Mouse (Mus musculus) kidney, embryonic 14.5 days (tissue): ENCODE data around the gene Ugcg. TPM values are rescaled to one million over a fixed set of nuclear protein-coding genes. Genes with fewer than 3 reads are reported as not detected.
A peak's percentile ranks its signal among the peaks of the same experiment; 100 is the strongest.

ENCODE experiments used
- ATAC-seq: fragments of 200-750 bp; cut with Nextera tagmentation; 2 replicates; pipeline ENCODE4 v1.8.0; 2017; ENCODE audit warnings: moderate number of reproducible peaks, mild to moderate bottlenecking, moderate TSS enrichment, moderate library complexity; ENCODE audit not compliant: low FRiP score, low TSS enrichment
- H3K27ac ChIP-seq: fragments of 300-500 bp; sonication (generic); 2 replicates; pipeline ENCODE4 v1.5.1; 2014; ENCODE audit warnings: low read depth, mild to moderate bottlenecking, low read length, moderate library complexity, mixed read lengths
- H3K27me3 ChIP-seq: fragments of 300-500 bp; sonication (generic); 2 replicates; pipeline ENCODE4 v1.6.1; 2014; ENCODE audit warnings: mild to moderate bottlenecking, low read length; ENCODE audit not compliant: control insufficient read depth, insufficient read depth
- H3K36me3 ChIP-seq: fragments of 300-500 bp; sonication (generic); 2 replicates; pipeline ENCODE4 v1.6.1; 2014; ENCODE audit warnings: low read length, mixed read lengths; ENCODE audit not compliant: control insufficient read depth, insufficient read depth
- H3K4me1 ChIP-seq: fragments of 300-500 bp; sonication (generic); 2 replicates; pipeline ENCODE4 v1.6.1; 2014; ENCODE audit warnings: low read length, mixed read lengths; ENCODE audit not compliant: control insufficient read depth, insufficient read depth
- H3K4me2 ChIP-seq: fragments of 300-500 bp; sonication (generic); replicated peaks from 2 replicates; pipeline ENCODE4 v1.6.1; 2014; ENCODE audit warnings: low read depth, mild to moderate bottlenecking, low read length
- H3K4me3 ChIP-seq: fragments of 300-500 bp; sonication (generic); 2 replicates; pipeline ENCODE4 v1.5.1; 2014; ENCODE audit warnings: mild to moderate bottlenecking, low read length
- H3K9ac ChIP-seq: fragments of 300-500 bp; sonication (generic); 2 replicates; pipeline ENCODE4 v1.6.1; 2014; ENCODE audit warnings: low read depth, mild to moderate bottlenecking, low read length, moderate library complexity
- H3K9me3 ChIP-seq: fragments of 300-500 bp; sonication (generic); 2 replicates; pipeline ENCODE4 v1.6.1; 2016; ENCODE audit warnings: low read length; ENCODE audit not compliant: control insufficient read depth
- WGBS: fragments of 180-500 bp; shearing (Covaris S2); extraction: QIAGEN DNeasy Blood & Tissue Kit; methylation state at CpG from one replicate; pipeline ENCODE4 v1.1.7; 2014; 5-methylcytosine and 5-hydroxymethylcytosine counted together
- polyA plus RNA-seq: library from polyadenylated mRNA; unstranded; fragments of >200 nt; fragmentation: Nextera tagmentation; extraction: Ambion mirVana; gene quantifications from 2 replicates; pipeline ENCODE4 v1.2.1, GENCODE M21; 2014

Gene Ugcg
- polyA plus RNA-seq, result 12.7 and 16.0 TPM in 2 replicates

DNA sequence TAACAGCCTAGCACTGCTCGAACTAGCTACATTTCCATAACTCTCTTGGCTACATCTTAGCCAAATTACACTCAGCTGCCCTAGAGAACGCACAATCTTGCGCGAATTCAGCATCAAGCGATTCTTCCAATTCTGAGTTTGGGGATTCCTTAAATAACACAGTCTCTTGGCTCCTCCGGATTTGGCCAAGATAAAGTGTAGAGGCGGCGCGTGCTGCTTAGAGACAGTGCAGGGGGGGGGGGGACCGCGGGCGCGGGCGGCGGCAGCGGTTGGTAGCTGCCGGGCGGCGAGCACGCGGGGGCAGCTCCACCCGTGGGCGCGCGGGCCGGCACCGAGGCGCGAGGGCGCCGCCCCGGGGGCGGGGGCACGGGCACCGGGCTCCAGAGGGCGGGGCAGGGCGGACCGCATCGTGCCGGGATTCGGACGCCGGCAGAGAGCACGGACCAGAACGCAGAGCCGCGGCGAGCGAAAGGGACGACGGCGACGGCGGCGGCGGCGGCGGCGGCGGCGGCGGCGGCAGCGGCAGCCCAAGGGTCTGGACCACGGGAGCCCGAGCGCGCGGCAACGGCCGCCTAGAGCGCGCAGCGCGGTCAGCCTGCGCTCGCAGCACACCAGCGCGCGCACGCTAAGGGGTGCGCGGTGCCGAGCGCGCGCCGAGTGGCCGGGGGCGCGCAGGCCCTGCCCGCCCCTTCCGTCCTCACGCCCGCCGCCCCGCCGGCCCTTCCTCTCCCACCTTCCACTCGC lies at the start of gene Ugcg:
Gene Ugcg, plus strand, starts transcription at position 456 of the 744 bp plus-strand sequence.
- Histone ChIP-seq H3K27ac (peak within 1 kb of the TSS; percentile 79; the same call in 1 of the 2 replicates), H3K4me2 (peak within 1 kb of the TSS; percentile 71), H3K27me3 (no peaks in the 10 kb centered on the region), H3K4me3 (peak within 1 kb of the TSS; percentile 88), H3K36me3 (no peaks in the 10 kb centered on the region), H3K9me3 (no peaks in the 10 kb centered on the region), H3K9ac (peak within 1 kb of the TSS; percentile 93), H3K4me1 (peaks cover 11% of the 10 kb centered on the region)
- peak; percentile 90 for ATAC-seq
- WGBS, result under 1% methylated on average over 76 of the region's 99 CpGs

DNA sequence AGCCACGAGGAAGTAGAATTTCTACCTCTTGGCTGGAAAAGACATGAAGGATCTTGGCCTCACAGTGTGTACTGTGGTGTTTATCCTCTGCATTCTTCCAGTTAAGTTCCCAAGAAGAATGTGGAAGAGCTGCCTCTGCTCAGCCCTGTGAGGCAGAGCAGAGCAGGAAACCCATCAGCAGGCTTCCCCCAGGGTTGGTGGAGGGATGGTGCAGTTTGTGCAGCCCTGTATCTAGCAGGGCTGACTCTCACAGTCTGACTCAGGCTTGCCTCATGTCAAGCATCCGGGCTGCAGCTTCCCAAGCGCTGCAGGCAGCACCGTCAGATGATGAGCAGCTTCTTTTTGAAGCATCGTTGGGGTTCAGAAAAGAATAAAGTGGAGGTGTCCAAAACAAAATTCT lies 40.0 kb upstream of the Ugcg start:
- Histone ChIP-seq H3K27ac (no peak overlapping the region), H3K9ac (no peak overlapping the region), H3K4me1 (no peaks in the 10 kb centered on the region), H3K27me3 (no peaks in the 10 kb centered on the region), H3K4me2 (no peak overlapping the region), H3K4me3 (no peak overlapping the region), H3K36me3 (no peaks in the 10 kb centered on the region), H3K9me3 (no peaks in the 10 kb centered on the region)
- no peak for ATAC-seq
- 79% methylated on average over 5 of the region's 5 CpGs for WGBS

DNA sequence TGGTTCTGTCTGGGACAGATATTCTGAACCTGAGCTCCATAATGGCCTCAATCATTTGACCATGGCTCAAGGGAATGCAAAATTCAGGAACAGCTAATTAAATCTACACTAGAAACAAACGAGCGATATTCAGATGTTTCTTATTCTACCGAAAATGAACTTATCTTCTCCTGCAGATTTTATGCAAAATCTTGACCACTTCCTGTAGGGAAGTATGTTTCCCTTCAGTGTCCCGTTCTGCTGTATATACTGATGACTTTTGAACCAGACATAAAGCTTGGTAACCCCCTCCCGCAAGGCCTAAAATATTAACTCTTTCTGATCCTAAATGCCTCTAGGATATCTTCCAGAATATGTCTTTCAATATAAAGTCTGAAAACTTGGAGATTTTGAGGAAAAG lies 38.1 kb upstream of the Ugcg start:
- no peak overlapping the region for H3K27ac ChIP-seq
- H3K9me3 ChIP-seq, result no peaks in the 10 kb centered on the region
- H3K27me3 ChIP-seq, result no peaks in the 10 kb centered on the region
- no peak for ATAC-seq
- no peak overlapping the region for H3K9ac ChIP-seq
- H3K4me1 ChIP-seq, result no peaks in the 10 kb centered on the region
- WGBS, result 57% methylated on average over 5 of the region's 5 CpGs
- H3K4me2 ChIP-seq, result no peak overlapping the region
- no peaks in the 10 kb centered on the region for H3K36me3 ChIP-seq
- no peak overlapping the region for H3K4me3 ChIP-seq

DNA sequence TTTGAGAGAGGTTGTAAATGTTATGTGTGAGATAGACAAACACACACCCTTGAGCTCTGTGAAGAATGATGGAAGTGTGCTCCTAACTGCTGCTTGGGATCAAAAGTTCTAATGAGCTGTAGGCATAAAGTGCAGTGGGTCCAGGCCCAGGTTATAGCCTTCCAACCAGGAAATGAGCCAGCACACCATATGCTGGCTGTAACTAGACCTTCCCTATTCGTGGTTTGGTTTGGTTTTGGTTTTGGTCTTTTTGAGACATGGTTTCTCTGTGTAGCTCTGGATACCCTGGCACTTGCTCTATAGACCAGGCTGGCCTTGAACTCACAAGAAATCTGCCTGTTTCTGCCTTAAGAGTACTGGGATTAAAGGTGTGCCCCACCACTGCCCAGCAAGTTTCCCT lies 37.1 kb upstream of the Ugcg start:
- Histone ChIP-seq H3K9ac (no peak overlapping the region), H3K36me3 (no peaks in the 10 kb centered on the region), H3K4me1 (no peaks in the 10 kb centered on the region), H3K9me3 (no peaks in the 10 kb centered on the region), H3K27me3 (no peaks in the 10 kb centered on the region), H3K27ac (no peak overlapping the region), H3K4me3 (no peak overlapping the region), H3K4me2 (no peak overlapping the region)
- no peak for ATAC-seq
- WGBS, result 70% methylated on average over 1 of the region's 1 CpGs

- ATAC-seq, result no peak
- 57% methylated on average over 7 of the region's 7 CpGs for WGBS
These were observed 32.0 kb upstream of the Ugcg start for GRCm38 (mm10) chr4:59156897-59157592.

GRCm38 (mm10) chr4:59157654-59158053 lies 31.4 kb upstream of the Ugcg start:
- no peak overlapping the region for H3K27ac ChIP-seq

More at GRCm38 (mm10) chr4:59156897-59157592, 32.0 kb upstream of the Ugcg start:
- no peaks in the 10 kb centered on the region for H3K9me3 ChIP-seq
- H3K4me3 ChIP-seq, result no peak overlapping the region
- no peak overlapping the region for H3K9ac ChIP-seq
- no peaks in the 10 kb centered on the region for H3K4me1 ChIP-seq
- H3K27me3 ChIP-seq, result no peaks in the 10 kb centered on the region
- H3K27ac ChIP-seq, result no peak overlapping the region
- no peak overlapping the region for H3K4me2 ChIP-seq
- H3K36me3 ChIP-seq, result no peaks in the 10 kb centered on the region

DNA sequence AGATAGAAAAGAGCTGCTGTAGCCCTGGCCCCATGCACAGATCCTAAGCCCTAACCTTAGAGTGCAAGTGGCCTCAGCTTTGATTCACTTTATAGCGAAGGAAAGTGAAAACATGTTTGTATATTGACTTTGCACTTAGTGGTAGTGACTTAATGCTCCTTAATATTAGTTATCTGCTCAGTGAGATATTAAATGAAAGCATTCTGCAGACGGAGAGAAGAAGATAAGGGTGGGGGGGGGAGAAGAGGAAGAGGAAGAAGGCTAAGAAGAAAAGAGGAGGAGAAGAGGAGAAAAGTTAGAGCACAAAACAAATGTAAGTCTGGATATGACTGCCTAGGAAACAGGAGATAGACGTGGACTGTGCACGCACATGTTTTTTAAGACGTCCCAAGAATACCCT lies 28.8 kb upstream of the Ugcg start:
- no peak for ATAC-seq
- Histone ChIP-seq H3K9me3 (no peaks in the 10 kb centered on the region), H3K27ac (no peak overlapping the region), H3K4me2 (no peak overlapping the region), H3K4me1 (no peaks in the 10 kb centered on the region), H3K4me3 (no peak overlapping the region), H3K36me3 (no peaks in the 10 kb centered on the region), H3K9ac (no peak overlapping the region), H3K27me3 (no peaks in the 10 kb centered on the region)
- WGBS, result 88% methylated on average over 5 of the region's 5 CpGs

More at GRCm38 (mm10) chr4:59157654-59158053, 31.4 kb upstream of the Ugcg start:
- 69% methylated on average over 2 of the region's 2 CpGs for WGBS
- Histone ChIP-seq H3K27me3 (no peaks in the 10 kb centered on the region), H3K4me1 (no peaks in the 10 kb centered on the region), H3K4me3 (no peak overlapping the region), H3K9ac (no peak overlapping the region), H3K36me3 (no peaks in the 10 kb centered on the region), H3K9me3 (no peaks in the 10 kb centered on the region), H3K4me2 (no peak overlapping the region)
- ATAC-seq, result no peak

GRCm38 (mm10) chr4:59160959-59161670 lies 27.9 kb upstream of the Ugcg start:
- ATAC-seq, result no peak

More at GRCm38 (mm10) chr4:59160959-59161670, 27.9 kb upstream of the Ugcg start:
- Histone ChIP-seq H3K4me3 (no peak overlapping the region), H3K4me2 (no peak overlapping the region), H3K4me1 (no peaks in the 10 kb centered on the region), H3K36me3 (no peaks in the 10 kb centered on the region), H3K9ac (no peak overlapping the region), H3K27ac (no peak overlapping the region), H3K27me3 (no peaks in the 10 kb centered on the region), H3K9me3 (no peaks in the 10 kb centered on the region)
- WGBS, result 64% methylated on average over 8 of the region's 8 CpGs
